Mouse (Mus musculus) G1E (cell line): ENCODE data around the gene Pdzd7. TPM values are rescaled to one million over a fixed set of nuclear protein-coding genes. Genes with fewer than 3 reads are reported as not detected.

ENCODE experiments used
- ATAC-seq: 2 replicates; pipeline ENCODE4 v1.8.0; 2016; ENCODE audit warnings: mild to moderate bottlenecking; ENCODE audit not compliant: insufficient number of reproducible peaks, poor library complexity, low FRiP score, severe bottlenecking; ENCODE audit errors: extremely low read depth
- DNase-seq: peaks from one replicate; pipeline ENCODE4 v3.0.0; 2012; ENCODE audit warnings: low spot score
- H3K27me3 ChIP-seq: 2 replicates; pipeline ENCODE4 v1.6.1; 2012; ENCODE audit warnings: mild to moderate bottlenecking, low read length, inconsistent platforms; ENCODE audit not compliant: insufficient read depth
- H3K36me3 ChIP-seq: replicated peaks from 2 replicates; pipeline ENCODE3; 2012; ENCODE audit warnings: mild to moderate bottlenecking, inconsistent platforms
- H3K4me1 ChIP-seq: 2 replicates; pipeline ENCODE4 v1.6.1; 2012; ENCODE audit warnings: low read depth, low read length, inconsistent platforms, mixed read lengths; ENCODE audit not compliant: insufficient read depth
- H3K4me3 ChIP-seq: 2 replicates; pipeline ENCODE4 v1.5.1; 2012; ENCODE audit warnings: low read depth, mild to moderate bottlenecking, inconsistent platforms, low read length, moderate library complexity, mixed read lengths
- H3K9me3 ChIP-seq: replicated peaks from 2 replicates; pipeline ENCODE4 v1.6.1; 2012; ENCODE audit warnings: inconsistent platforms
- CTCF ChIP-seq: IDR thresholded peaks from 2 replicates; pipeline ENCODE4 v1.5.1; 2012; ENCODE audit warnings: low read depth, low read length, inconsistent platforms, mixed read lengths
- GATA1 ChIP-seq: IDR thresholded peaks from 2 replicates; pipeline ENCODE4 v1.6.1; 2012; ENCODE audit warnings: borderline replicate concordance, low read length, inconsistent platforms, mixed read lengths
- GATA2 ChIP-seq: IDR thresholded peaks from 2 replicates; pipeline ENCODE4 v1.6.1; 2012; ENCODE audit warnings: low read depth, low read length, inconsistent platforms, borderline replicate concordance
- POLR2AphosphoS5 ChIP-seq: IDR thresholded peaks from 2 replicates; pipeline ENCODE4 v1.6.1; 2012; ENCODE audit warnings: low read depth, low read length, inconsistent platforms; ENCODE audit not compliant: insufficient replicate concordance
- TAL1 ChIP-seq: conservative IDR thresholded peaks from 2 replicates; pipeline ENCODE4 v1.6.1; 2012; ENCODE audit warnings: low read depth, low read length, inconsistent platforms, mixed read lengths
- polyA plus RNA-seq: library from polyadenylated mRNA; stranded (reverse); fragments of >175 nt; gene quantifications from 2 replicates; pipeline ENCODE4 v1.2.3, GENCODE M21; 2012
- total RNA-seq, 2 experiments: library from RNA; stranded (forward) in 1 of 2; stranded (reverse) in 1 of 2; fragments of 200-1000 nt in 1 of 2; fragments of >200 nt in 1 of 2; fragmentation: Nextera tagmentation in 1 of 2; gene quantifications; 2 replicates each; pipeline ENCODE4 v1.2.3; 2014 to 2017

Gene Pdzd7
- total and polyA plus RNA-seq, 3 experiments, result 0.04 to 0.05 TPM; not detected in 1

DNA sequence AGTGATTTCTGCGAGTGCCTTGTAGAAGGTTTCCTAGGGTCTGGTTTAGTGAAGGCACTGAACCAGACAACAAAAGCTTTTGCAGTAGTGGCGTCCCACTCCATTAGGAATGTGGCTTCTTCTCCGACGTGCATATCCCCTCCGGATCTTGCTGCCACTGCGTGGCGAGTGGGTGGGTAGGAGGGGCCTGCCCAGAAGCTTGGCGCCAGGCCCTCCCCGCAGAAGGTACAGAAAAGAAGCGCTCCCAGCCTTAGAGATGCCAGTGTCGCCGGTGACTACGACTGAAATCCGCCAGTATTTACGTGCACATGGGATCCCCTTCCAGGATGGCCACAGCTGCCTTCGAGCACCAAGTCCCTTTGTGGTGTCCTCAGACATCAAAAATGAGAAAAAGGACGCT lies 38.5 kb downstream of the Pdzd7 start:
- no peak for TF ChIP-seq POLR2AphosphoS5
- no peak for TF ChIP-seq TAL1
- no peak for TF ChIP-seq GATA1
- no peak for TF ChIP-seq GATA2
- no peak for TF ChIP-seq CTCF
- Histone ChIP-seq H3K9me3 (no peaks in the 10 kb centered on the region), H3K36me3 (peaks cover 83% of the 10 kb centered on the region), H3K4me3 (peak overlapping the region; percentile 96), H3K27me3 (no peaks in the 10 kb centered on the region), H3K4me1 (peaks cover 63% of the 10 kb centered on the region)
- ATAC-seq (no peak), DNase-seq (peak; percentile 34)

DNA sequence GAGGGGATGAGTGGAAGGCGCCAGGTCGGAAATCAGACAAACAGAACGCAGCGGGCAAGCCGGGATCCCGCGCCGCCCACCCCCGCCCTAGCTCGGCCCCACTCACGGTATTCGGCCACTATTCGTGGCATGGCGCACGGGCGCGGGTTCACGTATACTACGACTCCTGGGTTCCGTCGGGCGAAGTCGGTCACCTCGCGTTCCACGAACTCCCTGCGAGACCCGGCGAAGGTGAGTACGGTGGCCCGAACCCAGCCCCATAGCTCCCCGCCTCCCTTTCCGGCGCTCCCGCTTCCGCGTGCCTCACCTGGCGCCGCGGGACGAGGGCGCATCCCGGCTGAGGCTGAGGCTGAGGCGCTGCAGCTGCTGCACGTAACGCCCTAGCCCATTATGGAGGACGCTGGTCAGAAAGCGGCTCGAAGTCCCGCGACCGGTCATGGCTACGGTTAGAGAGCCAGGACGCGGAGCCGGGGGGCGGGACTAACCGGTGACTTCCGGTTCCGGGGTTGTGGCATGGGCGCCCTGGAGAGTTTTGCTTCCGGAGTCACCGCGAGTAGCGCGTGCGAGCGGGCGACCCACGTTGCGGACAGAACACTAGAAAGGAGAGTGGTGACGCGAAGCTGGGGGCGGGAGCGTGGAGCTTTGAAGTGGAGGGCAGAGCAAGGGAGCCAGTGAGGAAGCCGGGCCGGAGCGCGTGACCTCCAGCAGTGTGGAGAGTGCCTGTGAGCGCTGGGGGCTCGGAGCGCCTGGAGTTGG lies 39.4 kb downstream of the Pdzd7 start, which contains the start of gene Mrpl43:
Mrpl43 (minus strand) TSS at position 486 of the 756 bp plus-strand sequence.
- no peaks in the 10 kb centered on the region for H3K9me3 ChIP-seq
- DNase-seq, result peak; percentile 95
- peak; percentile 86 for ATAC-seq
- H3K36me3 ChIP-seq, result peaks cover 83% of the 10 kb centered on the region
- no peaks in the 10 kb centered on the region for H3K27me3 ChIP-seq
- peak within 1 kb of the TSS; percentile 96 for H3K4me3 ChIP-seq
- TF ChIP-seq GATA1 (no peak), GATA2 (no peak), CTCF (no peak), POLR2AphosphoS5 (no peak)
- peaks cover 64% of the 10 kb centered on the region for H3K4me1 ChIP-seq

DNA sequence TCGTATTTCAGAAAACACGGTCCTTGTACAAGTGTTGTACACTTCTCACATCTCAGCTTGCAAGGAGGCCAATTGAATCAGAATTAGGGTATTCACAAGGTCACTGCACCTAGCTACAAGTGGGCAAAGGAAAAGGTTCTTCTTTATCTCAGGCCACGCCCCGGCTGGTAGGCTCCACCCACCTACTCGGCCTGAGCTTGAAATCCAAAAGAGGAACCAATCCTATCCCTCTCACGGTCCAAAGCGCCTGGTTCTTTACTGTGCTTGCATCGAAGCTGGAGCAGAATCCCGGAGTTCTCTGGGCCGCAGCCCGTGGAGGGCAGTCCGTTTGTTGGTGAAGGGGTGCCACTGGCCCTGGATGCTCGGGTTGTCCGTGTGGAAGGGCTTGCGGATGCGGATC lies 40.1 kb downstream of the Pdzd7 start, which contains the start of gene Twnk:
Twnk (plus strand) TSS at position 220 of the 400 bp plus-strand sequence.
- DNase-seq, result peak; percentile 80
- no peak for TF ChIP-seq TAL1
- TF ChIP-seq POLR2AphosphoS5, result no peak
- TF ChIP-seq CTCF, result no peak
- TF ChIP-seq GATA1, result no peak
- TF ChIP-seq GATA2, result no peak
- ATAC-seq, result peak; percentile 58
- Histone ChIP-seq H3K27me3 (no peaks in the 10 kb centered on the region), H3K4me3 (peak within 1 kb of the TSS; percentile 96), H3K9me3 (no peaks in the 10 kb centered on the region), H3K36me3 (peaks cover 82% of the 10 kb centered on the region), H3K4me1 (peaks cover 66% of the 10 kb centered on the region)

DNA sequence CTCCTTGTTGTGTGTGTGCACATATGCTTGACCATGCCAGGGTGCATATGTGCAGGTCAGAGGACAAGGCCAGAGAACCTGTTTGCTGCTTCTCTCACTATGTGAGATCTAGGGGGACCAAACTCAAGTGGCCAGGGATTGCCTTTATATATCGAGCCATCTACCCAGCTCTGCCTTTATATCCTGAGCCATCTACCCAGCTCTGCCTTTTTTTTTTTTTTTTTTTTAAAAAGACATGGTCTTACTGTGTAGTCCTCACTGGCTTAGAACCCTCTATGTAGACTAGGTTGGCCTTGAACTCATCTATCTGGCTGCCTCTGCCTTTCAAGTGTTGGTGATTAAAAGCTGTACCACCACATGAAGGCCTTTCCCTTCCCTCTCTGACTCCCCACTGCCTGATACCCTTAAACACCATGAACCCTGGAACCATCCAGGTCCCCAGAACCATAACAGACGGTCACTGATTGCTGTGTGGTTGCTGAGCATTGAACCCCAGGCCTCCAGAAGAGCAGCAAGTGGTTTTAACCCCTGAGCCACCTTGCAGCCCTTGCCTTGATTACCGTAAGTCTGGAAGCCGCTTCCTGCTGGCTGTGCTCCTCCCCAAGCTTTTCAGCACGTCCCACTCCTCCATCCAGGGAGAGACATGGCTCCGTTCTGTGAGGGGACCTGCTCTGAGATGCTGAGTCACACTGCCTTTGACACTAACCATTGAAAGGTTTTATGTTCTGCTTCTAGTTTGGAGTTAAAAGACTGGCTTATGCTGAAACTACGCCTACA lies 41.6 kb downstream of the Pdzd7 start:
- no peaks in the 10 kb centered on the region for H3K9me3 ChIP-seq
- H3K27me3 ChIP-seq, result no peaks in the 10 kb centered on the region; the same call in 1 of the 2 replicates
- no peak for DNase-seq
- ATAC-seq, result no peak
- TF ChIP-seq TAL1 (no peak), POLR2AphosphoS5 (no peak), CTCF (no peak), GATA1 (no peak), GATA2 (no peak)
- H3K4me1 ChIP-seq, result peaks cover 63% of the 10 kb centered on the region
- peaks cover 68% of the 10 kb centered on the region for H3K36me3 ChIP-seq
- no peak overlapping the region; the same call in 1 of the 2 replicates for H3K4me3 ChIP-seq

DNA sequence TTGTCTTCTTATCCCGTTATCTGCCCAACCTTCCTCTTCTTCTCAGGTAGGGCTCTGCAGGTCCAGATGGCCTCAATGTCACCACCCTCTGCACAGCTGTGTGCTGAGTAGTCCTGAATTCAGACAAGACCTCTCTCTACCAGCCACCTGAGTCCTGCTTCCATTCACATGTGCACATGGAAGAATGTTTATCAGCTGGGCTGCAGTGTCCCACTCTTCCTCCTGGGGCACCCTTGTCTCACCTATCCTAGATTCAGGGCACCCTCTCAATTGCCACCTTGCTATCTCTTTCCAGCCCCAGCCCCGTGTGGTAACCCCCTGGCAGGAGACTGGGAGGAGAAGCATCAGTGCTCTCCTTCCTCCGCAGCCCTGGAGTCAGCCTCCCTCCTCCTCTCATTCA lies 43.2 kb downstream of the Pdzd7 start:
- no peaks in the 10 kb centered on the region for H3K9me3 ChIP-seq
- DNase-seq, result no peak
- peaks cover 52% of the 10 kb centered on the region for H3K36me3 ChIP-seq

DNA sequence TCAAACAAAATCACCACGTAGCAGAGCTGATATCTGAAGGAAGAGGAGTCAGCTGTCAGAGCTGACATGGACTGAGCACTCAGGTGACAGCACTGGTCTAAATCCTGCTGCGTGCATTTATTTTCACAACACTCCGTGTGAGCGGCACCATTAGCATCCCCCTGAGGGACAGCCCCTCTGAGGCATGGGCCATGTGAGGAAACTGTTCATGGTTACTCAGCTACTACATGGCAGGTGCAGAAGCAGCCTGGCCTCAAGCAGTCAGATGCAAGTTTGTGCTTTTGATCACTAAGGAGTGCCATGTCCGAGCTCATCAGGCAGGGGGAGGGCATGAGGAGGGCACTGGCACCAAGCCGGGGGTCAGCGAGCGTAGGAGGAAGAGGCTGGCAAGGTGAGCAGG lies 45.9 kb downstream of the Pdzd7 start:
- ATAC-seq, result no peak
- TF ChIP-seq CTCF (no peak), POLR2AphosphoS5 (no peak), TAL1 (no peak), GATA1 (no peak), GATA2 (no peak)
- peaks cover 58% of the 10 kb centered on the region for H3K4me1 ChIP-seq
- H3K9me3 ChIP-seq, result no peaks in the 10 kb centered on the region
- peaks cover 41% of the 10 kb centered on the region for H3K36me3 ChIP-seq
- DNase-seq, result no peak
- no peak overlapping the region for H3K4me3 ChIP-seq
- H3K27me3 ChIP-seq, result peaks cover 31% of the 10 kb centered on the region

More for the DNA sequence above, 43.2 kb downstream of the Pdzd7 start:
- no peak for ATAC-seq
- H3K4me1 ChIP-seq, result peaks cover 63% of the 10 kb centered on the region
- H3K4me3 ChIP-seq, result no peak overlapping the region
- TF ChIP-seq CTCF (0 out of 2 replicates have a peak, but pooled peaks have one; percentile 4), GATA2 (no peak)
- peaks cover 11% of the 10 kb centered on the region for H3K27me3 ChIP-seq
